Mouse (Mus musculus) embryonic facial prominence, embryonic 13.5 days (tissue): ENCODE data around the gene Phkg2. TPM values are rescaled to one million over a fixed set of nuclear protein-coding genes. Genes with fewer than 3 reads are reported as not detected.

Source experiments
- ATAC-seq: fragments of 200-750 bp; cut with Nextera tagmentation; 2 replicates; pipeline ENCODE4 v1.8.0; 2017; ENCODE audit warnings: low read depth; ENCODE audit not compliant: insufficient number of reproducible peaks, insufficient read depth, low FRiP score, low TSS enrichment
- H3K27ac ChIP-seq: fragments of 300-500 bp; sonication (generic); 2 replicates; pipeline ENCODE4 v1.5.1; 2015; ENCODE audit warnings: moderate library complexity, mild to moderate bottlenecking, inconsistent platforms
- H3K27me3 ChIP-seq: fragments of 300-500 bp; sonication (generic); 2 replicates; pipeline ENCODE4 v1.6.1; 2015; ENCODE audit warnings: mild to moderate bottlenecking, inconsistent platforms
- H3K36me3 ChIP-seq: fragments of 300-500 bp; sonication (generic); 2 replicates; pipeline ENCODE4 v1.6.1; 2015; ENCODE audit warnings: mild to moderate bottlenecking, inconsistent platforms
- H3K4me1 ChIP-seq: fragments of 300-500 bp; sonication (generic); 2 replicates; pipeline ENCODE4 v1.6.1; 2015; ENCODE audit warnings: inconsistent platforms
- H3K4me2 ChIP-seq: fragments of 300-500 bp; sonication (generic); 2 replicates; pipeline ENCODE4 v1.6.1; 2015; ENCODE audit warnings: moderate library complexity, mild to moderate bottlenecking, inconsistent platforms
- H3K4me3 ChIP-seq: fragments of 300-500 bp; sonication (generic); 2 replicates; pipeline ENCODE4 v1.5.1; 2015; ENCODE audit warnings: mild to moderate bottlenecking, inconsistent platforms
- H3K9ac ChIP-seq: fragments of 300-500 bp; sonication (generic); 2 replicates; pipeline ENCODE4 v1.6.1; 2015; ENCODE audit warnings: mild to moderate bottlenecking, inconsistent platforms
- H3K9me3 ChIP-seq: fragments of 300-500 bp; sonication (generic); 2 replicates; pipeline ENCODE4 v1.6.1; 2016; ENCODE audit warnings: inconsistent platforms
- WGBS: fragments of 180-500 bp; shearing (Covaris S2); methylation state at CpG from one replicate; pipeline ENCODE4 v1.1.7; 2015; ENCODE audit warnings: mixed read lengths; 5-methylcytosine and 5-hydroxymethylcytosine counted together
- polyA plus RNA-seq: library from polyadenylated mRNA; unstranded; fragments of >200 nt; fragmentation: Nextera tagmentation; extraction: Ambion mirVana; gene quantifications from 2 replicates; pipeline ENCODE4 v1.2.1, GENCODE M21; 2015

The Phkg2 gene
- polyA plus RNA-seq, 1 experiment from 2014 or later = 40.6 TPM

DNA sequence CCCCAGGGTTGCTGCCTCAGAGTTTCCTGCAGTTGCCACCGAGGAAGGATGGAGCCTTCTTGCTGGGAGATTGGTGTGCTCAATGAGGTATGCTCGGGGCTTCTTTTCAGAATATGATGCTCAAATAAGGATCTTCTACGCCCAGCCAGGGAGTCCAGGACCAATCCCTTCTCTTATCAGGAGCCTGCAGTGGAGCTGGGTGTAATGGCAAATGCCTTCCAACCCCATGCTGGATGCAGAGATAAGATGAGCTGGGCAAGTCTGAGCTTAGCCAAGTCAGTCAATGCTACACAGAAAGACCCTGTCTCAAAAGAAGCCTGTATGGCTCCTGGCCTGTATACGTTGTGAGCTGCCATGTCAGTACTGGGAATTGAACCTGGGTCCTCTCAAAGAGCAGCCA is 53.3 kb downstream of the Phkg2 start:
- Histone ChIP-seq H3K4me1 (no peaks in the 10 kb centered on the region), H3K9ac (no peak overlapping the region), H3K36me3 (no peaks in the 10 kb centered on the region), H3K27ac (no peak overlapping the region), H3K9me3 (no peaks in the 10 kb centered on the region), H3K4me3 (no peak overlapping the region), H3K4me2 (no peak overlapping the region), H3K27me3 (no peaks in the 10 kb centered on the region)
- no peak for ATAC-seq
- 92% methylated on average over 4 of the region's 4 CpGs for WGBS

DNA sequence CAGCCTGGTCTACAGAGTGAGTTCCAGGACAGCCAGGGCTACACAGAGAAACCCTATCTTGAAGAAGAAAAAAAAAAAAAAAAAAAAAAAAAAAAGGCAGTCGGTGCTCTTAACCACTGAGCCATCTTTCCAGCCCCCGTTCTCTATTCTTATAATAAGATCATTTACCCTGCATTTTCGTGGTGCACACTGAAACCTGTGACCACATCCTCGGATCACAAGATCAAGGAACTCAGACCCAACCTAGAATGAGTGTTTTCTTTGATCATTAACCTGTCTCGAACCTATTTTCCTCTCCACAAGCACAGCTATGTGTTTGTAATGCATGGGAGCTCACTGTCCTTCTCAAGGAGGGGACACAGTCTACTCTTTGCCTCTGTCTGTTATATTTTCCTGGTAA is 55.5 kb downstream of the Phkg2 start:
- Histone ChIP-seq H3K9me3 (no peaks in the 10 kb centered on the region), H3K9ac (no peak overlapping the region), H3K27ac (no peak overlapping the region), H3K4me1 (no peaks in the 10 kb centered on the region), H3K4me2 (no peak overlapping the region), H3K4me3 (no peak overlapping the region), H3K27me3 (no peaks in the 10 kb centered on the region), H3K36me3 (no peaks in the 10 kb centered on the region)
- no peak for ATAC-seq
- WGBS = 79% methylated on average over 5 of the region's 5 CpGs

DNA sequence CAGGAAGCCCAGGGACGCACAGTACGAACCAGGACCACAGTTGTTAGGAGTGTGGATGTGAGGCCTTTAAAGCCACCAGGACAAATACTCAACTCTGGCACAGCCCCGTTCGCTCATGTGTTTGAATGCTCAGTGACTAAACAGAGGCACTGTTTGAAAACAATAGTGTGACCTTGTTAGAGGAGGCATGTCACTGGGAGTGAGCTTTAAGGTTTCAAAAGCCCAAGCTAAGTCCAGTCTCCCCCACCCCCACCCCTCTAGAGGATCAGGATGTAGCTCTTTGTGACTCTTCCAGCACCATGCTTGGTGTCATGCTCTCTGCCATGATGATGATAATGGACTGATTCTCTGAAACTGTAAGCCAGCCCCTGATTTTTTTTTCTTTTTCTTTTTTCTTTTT is 58.3 kb downstream of the Phkg2 start:
- WGBS = 84% methylated on average over 4 of the region's 4 CpGs
- H3K4me1 ChIP-seq = peaks cover 2% of the 10 kb centered on the region; the same call in 1 of the 2 replicates
- H3K4me2 ChIP-seq = no peak overlapping the region
- H3K36me3 ChIP-seq = no peaks in the 10 kb centered on the region
- H3K27ac ChIP-seq = no peak overlapping the region
- H3K27me3 ChIP-seq = no peaks in the 10 kb centered on the region
- H3K4me3 ChIP-seq = no peak overlapping the region
- H3K9ac ChIP-seq = no peak overlapping the region
- ATAC-seq = no peak
- H3K9me3 ChIP-seq = no peaks in the 10 kb centered on the region

Other genes with a start within 250 kb of the Phkg2 start
- gene Zfp768, start 227.8 kb upstream of the Phkg2 start, polyA plus RNA-seq = 16.1 and 18.1 TPM in 2 replicates
- gene Zfp747, start 197.3 kb upstream of the Phkg2 start, polyA plus RNA-seq = 9.4 and 10.5 TPM in 2 replicates
- 5.6 and 5.9 TPM in 2 replicates for gene 9130019O22Rik, start 186.2 kb upstream of the Phkg2 start, polyA plus RNA-seq
- gene E430018J23Rik, start 179.7 kb upstream of the Phkg2 start, polyA plus RNA-seq = 6.4 and 7.2 TPM in 2 replicates
- gene Zfp764, start 166.5 kb upstream of the Phkg2 start, polyA plus RNA-seq = 7.7 and 8.2 TPM in 2 replicates
- gene Zfp688, start 151.3 kb upstream of the Phkg2 start, polyA plus RNA-seq = 25.6 and 29.3 TPM in 2 replicates
- 11.8 and 13.1 TPM in 2 replicates for gene Zfp689, start 124.2 kb upstream of the Phkg2 start, polyA plus RNA-seq
- 46.0 and 48.3 TPM in 2 replicates for gene Prr14, start 113.7 kb upstream of the Phkg2 start, polyA plus RNA-seq
- gene Fbrs, start 94.1 kb upstream of the Phkg2 start, polyA plus RNA-seq = 12.2 and 15.3 TPM in 2 replicates
- gene Srcap, start 61.4 kb upstream of the Phkg2 start, polyA plus RNA-seq = 52.1 and 55.6 TPM in 2 replicates
- gene Gm42715, start 53.8 kb upstream of the Phkg2 start, polyA plus RNA-seq = 18.6 and 19.0 TPM in 2 replicates
- gene Tmem265, start 11.9 kb upstream of the Phkg2 start, polyA plus RNA-seq = 7.0 and 8.1 TPM in 2 replicates
- 8.8 and 12.1 TPM in 2 replicates for gene Ccdc189, start 15.3 kb downstream of the Phkg2 start, polyA plus RNA-seq
- gene Rnf40, start 15.4 kb downstream of the Phkg2 start, polyA plus RNA-seq = 51.2 and 58.1 TPM in 2 replicates
- gene Zfp629, start 42.5 kb downstream of the Phkg2 start, polyA plus RNA-seq = 15.8 and 18.8 TPM in 2 replicates
- 78.0 and 96.8 TPM in 2 replicates for gene Bcl7c, start 135.6 kb downstream of the Phkg2 start, polyA plus RNA-seq
- gene Ctf1, start 139.4 kb downstream of the Phkg2 start, polyA plus RNA-seq = 29.8 and 32.6 TPM in 2 replicates
- 0.60 and 0.69 TPM in 2 replicates for gene Ctf2, start 158.8 kb downstream of the Phkg2 start, polyA plus RNA-seq
- gene Fbxl19, start 171.2 kb downstream of the Phkg2 start, polyA plus RNA-seq = 7.5 and 8.7 TPM in 2 replicates
- gene Orai3, start 196.5 kb downstream of the Phkg2 start, polyA plus RNA-seq = 16.4 and 19.0 TPM in 2 replicates
- gene Setd1a, start 203.3 kb downstream of the Phkg2 start, polyA plus RNA-seq = 27.0 and 33.2 TPM in 2 replicates
- gene Gm49388, start 212.3 kb downstream of the Phkg2 start, polyA plus RNA-seq = not detected in 2 replicates
- gene Hsd3b7, start 227.3 kb downstream of the Phkg2 start, polyA plus RNA-seq = 15.0 and 15.2 TPM in 2 replicates